Mouse (Mus musculus) adrenal gland, adult (tissue): Measurements from ENCODE around the gene Lrig3.

Experiments used
- DNase-seq, 2 experiments: peaks; one replicate each; pipeline ENCODE4 v3.0.0; 2022 to 2023; ENCODE audit warnings: low spot score in 1 of 2; ENCODE audit not compliant: inconsistent age in 2 of 2

Gene Lrig3

DNA sequence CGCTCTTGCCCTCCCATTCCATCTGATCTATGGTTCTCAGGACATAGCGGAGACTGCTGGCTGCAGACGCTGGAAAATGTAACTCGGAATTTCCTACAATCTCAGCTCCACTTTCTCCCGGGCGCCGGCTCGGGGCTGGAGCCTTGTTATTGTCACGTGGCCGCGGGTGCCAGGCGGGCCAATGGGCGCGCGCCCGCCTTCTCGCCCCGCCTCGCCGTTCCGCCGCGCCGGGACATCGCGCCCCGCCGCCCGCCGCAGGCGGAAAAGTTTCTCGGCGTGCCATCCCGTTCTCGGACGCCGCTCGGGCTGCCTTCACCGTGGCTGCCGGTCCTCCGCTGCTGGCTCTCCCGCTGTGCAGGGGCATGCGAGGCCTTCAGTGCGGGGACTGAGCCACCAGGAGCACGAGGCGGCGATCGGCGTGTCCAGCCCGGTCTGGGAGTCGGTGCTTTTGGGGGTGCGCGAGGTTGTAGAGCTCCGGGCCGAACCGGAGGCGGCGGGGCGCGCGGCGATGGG lies at the start of gene Lrig3:
Gene Lrig3, plus strand, starts transcription at position 201 of the 513 bp plus-strand sequence.
- peak; percentile 86 to 95 for DNase-seq

DNA sequence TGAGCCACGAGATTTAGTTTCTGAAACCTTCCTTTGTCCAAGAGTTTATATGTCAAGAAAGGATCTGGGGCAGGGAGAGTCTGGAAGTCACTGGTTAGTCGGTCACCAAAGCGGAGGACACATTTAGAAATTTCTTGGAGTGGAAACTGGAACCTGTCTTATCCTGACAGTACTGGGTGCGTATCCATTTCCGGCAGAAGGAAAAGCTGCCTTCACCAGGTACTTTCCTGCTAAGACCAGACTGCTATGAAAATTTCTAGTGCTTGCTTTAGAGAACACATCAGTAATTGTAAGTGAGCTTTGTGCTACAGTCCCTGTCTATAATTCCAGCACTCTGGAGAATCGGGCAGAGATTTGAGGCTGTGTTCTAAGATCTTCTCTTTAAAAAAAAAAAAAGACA lies 49.2 kb upstream of the Lrig3 start:
- DNase-seq: no peak

- DNase-seq: no peak
These were observed 48.5 kb upstream of the Lrig3 start for GRCm38 (mm10) chr10:125917436-125917871.

DNA sequence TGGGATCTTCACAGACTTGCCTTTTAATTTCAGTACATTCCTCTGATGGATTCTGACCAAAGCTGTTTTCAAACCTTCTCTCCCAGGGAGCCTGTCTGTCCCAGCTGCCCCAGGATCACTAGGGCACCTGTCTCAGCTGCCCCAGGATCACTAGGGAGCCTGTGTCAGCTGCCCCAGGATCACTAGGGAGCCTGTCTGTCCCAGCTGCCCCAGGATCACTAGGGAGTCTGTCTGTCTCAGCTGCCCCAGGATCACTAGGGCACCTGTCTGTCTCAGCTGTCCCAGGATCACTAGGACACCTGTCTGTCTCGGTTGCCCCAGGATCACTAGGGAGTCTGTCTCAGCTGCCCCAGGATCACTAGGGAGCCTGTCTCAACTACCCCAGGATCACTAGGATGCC lies 47.0 kb upstream of the Lrig3 start:
- no peak for DNase-seq

DNA sequence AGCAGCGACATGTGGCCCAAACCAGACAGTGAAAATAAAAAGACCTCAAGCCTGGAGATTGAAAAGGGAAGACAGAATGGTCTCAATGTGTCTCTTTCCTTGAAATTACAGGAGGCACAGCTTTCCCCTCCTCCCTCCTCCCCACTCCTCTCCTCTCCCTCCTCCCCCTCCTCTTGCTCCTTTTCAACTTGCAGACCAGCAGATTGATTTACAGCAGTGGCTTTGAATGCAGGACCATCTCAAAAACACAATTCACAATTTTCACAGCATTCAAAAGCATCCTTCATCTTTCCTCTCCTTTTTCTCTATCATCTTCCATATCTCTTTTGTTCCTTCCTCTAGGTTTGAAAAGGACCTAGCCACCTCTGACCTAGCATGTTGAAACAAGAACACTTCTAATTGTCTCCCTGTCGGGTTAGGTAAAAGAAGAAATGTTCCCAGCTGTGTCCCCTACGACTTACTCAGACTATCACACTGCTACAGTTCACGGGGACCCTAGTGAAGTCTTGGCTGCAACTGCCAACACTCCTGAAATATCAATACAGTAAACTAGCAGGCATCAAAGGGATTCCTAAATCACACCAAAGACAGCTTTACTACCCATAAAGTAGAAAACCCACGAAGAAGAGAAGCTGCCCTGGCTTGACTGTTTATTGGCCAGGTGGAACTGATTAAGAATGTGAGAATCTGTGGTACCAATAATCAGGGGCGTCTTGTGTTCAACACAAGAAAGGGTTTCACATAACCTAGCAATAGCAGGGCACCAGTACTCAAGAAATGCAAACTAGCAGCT lies 44.1 kb upstream of the Lrig3 start:
- no peak for DNase-seq

GRCm38 (mm10) chr10:125929961-125930360 lies 36.0 kb upstream of the Lrig3 start:
- DNase-seq: no peak

- DNase-seq: no peak
These were observed 32.6 kb upstream of the Lrig3 start for GRCm38 (mm10) chr10:125933388-125933787.

- DNase-seq: no peak
These were observed 31.9 kb upstream of the Lrig3 start for GRCm38 (mm10) chr10:125934095-125934494.

DNA sequence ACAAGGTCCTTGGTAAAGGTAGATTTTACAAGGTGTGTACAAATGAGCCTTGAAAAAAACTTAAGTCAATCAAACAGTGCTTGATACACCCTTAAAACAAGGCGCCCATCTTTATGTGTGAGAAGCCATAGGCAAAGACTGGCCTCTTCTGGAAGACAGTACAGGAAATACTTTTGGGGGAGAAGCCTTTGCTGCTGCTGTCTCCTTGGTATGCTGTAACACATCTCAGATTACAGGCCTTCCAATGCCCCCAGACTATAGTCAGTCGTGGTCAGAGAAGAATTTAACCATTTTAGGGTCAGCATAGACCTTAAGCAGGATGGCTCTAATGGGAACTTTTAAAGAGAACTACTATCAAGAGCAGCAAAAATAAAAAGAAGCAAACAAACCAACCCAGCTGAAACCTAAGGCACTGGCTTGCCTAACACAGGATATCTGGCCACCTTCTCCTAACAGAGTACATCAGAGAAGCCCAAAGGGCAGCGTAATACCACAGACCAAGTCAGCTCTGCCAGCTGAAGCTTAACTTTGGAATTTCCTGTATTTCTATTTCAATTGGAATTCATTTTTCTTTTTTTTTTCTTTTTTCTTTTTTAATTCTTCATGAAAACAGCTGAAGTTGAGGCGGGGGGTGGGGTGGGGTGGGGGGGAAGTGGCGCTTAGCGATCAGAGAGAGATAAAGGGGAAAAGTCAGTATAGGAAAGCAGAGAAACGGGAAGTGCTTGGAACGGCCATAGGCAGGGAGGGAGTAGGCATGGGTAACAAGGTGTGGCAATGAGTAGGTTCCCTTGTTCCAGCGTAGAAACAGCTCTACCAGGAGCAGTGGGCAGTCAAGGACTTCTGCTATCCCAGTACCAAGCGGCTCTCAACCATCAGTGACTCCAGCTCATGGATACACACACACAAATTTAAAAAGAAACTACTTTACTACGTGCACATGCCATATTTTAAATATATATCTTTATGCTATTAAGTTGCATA lies 28.2 kb upstream of the Lrig3 start:
- DNase-seq: no peak

- DNase-seq: no peak
These were observed 27.2 kb upstream of the Lrig3 start for GRCm38 (mm10) chr10:125938528-125939402.

DNA sequence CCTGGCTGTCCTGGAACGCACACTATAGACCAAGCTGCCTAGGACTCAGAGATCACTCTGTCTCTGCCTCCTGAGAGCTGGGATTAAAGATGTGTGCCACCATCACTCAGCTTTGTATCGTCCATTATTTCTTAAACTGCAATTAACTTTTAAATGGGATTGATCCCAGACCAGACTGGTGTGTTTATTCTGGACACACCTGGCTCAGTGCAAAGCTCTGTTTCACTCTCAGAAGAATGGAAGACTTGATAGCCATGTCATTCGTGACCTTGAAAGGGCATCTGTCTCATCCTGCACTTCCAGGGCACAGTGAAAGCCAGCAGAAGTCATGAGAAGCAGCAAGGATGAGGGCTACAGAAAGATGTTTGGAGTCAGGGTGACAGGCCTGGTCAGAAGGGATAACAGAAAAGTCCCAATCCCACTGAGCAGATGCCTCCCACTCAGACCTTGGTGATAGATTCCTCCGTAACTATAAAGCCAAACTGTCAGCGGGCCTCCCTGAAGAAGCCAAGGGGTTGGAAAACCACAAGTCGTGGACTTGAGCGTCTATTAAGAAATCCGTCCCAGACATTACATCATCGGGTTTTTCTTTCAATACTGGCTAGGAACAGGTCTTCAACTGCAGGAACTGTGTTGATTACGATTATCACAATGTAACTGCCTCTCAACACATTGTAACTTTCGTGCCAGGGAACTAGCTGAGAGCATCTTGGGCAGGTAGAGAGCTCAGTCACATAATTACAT lies 25.5 kb upstream of the Lrig3 start:
- DNase-seq: no peak

DNA sequence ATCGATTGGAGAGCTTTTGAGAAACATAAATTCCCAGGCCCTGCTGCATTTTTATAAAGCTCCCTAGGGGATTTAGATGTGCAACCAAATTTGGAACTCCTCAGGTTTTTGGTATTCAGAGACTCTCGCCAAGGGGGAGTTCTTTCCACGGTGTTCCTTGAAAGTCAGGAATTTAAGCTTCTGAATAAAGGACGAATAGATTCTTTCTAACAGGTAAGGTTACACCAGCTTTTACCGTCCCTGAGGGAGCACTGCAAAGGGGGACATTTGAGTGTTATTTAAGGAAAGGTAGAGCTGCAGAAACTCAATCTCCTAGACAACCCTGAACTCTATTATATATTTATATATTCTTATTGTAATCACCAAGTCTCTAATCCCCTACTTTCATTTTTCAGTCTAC lies 22.9 kb upstream of the Lrig3 start:
- DNase-seq: no peak

- no peak for DNase-seq
These were observed 21.0 kb upstream of the Lrig3 start for GRCm38 (mm10) chr10:125944762-125945504.

- DNase-seq: peak in 1 of 2 experiments; percentile 29
These were observed 17.0 kb upstream of the Lrig3 start for GRCm38 (mm10) chr10:125948842-125949474.

DNA sequence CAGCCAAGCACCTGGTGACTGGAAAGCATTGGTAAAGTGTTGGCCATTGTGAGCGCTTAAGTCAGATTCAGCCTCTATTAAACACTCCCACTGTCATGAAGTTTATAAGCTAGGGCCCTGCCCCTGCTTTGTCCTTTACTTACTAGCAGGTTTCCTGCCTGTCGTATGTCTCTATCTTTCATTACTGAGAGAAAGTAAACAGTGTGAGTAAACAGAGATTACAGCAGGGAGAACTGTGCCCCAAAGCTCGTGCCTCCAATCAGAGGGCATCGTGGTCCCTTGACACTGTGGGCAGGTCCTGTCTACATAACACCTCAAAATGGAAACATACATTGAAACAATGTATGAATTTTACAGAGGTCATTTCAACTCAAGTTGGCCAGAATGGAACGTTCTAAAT lies 14.3 kb upstream of the Lrig3 start:
- DNase-seq: no peak

DNA sequence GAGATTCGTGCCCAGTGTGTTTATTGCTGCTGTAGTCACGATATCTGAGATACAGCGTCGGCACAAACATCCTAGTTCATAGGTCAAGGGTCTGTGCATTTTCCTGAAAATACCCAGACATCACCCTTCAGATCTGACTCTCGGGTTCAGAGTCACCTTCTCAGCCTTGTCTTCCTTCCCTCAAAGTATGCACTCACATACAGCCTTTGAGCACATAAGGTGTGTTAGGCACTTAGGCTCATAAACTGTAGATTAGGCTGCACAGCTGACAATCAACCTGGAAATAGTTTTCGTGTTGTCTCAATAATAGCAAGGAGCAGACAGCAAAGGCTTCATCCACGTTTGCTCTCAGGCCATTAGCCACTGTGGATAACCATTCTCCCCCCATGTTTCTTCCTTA lies 11.6 kb upstream of the Lrig3 start:
- DNase-seq: no peak

DNA sequence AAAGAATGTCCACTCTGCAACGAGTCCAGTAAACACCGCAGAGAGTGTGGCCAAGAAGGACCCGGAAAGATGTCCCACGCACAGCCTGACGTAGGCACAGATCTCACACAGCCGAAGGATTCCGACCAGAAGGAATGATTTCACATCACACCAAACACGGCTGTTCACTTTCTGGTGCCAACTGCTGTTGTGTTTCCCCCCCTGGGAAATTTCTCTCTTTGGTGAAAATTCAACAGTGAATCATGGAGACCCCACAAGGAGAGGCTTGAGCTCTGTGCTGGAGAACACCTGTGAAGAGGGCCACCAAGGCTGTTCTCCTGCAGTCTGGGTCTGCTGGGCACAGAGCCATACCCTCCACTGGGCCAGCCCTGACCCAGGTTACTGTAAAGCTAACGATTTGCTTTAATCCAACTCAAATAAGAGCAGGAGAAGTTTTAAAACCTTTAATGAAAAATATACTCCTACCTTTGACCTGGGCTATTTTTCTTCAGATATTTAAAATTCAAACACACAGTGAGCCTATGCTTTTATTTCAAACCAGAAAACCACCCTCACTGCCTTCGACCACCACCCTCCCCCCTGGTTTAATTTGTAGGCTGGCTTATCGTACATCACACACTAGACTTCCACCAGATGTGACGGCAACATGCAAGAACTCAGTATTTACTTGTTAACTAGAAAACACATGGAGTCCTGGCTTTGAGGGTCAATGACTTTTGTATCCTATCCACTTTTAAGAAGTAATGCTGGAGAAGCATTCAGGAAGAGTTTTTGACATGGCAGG lies 11.0 kb upstream of the Lrig3 start:
- DNase-seq: no peak
